Mouse (Mus musculus) hindbrain, embryonic 12.5 days (tissue): ENCODE data around the gene Rit1. TPM values are rescaled to one million over a fixed set of nuclear protein-coding genes. Genes with fewer than 3 reads are reported as not detected.
"Not testable (repeated sequence)": the region's sequence is repeated elsewhere in the genome, so short reads cannot be mapped to it uniquely, and the experiment has no call there.

Experiments used
- ATAC-seq: fragments of 200-750 bp; cut with Nextera tagmentation; 2 replicates; pipeline ENCODE4 v1.8.0; 2017; ENCODE audit warnings: moderate TSS enrichment; ENCODE audit not compliant: low FRiP score
- H3K27ac ChIP-seq: fragments of 300-500 bp; sonication (generic); 2 replicates; pipeline ENCODE4 v1.5.1; 2016; ENCODE audit warnings: mild to moderate bottlenecking
- H3K27me3 ChIP-seq: fragments of 300-500 bp; sonication (generic); 2 replicates; pipeline ENCODE4 v1.6.1; 2016; ENCODE audit warnings: mild to moderate bottlenecking
- H3K36me3 ChIP-seq: fragments of 300-500 bp; sonication (generic); 2 replicates; pipeline ENCODE4 v1.6.1; 2016; ENCODE audit warnings: mild to moderate bottlenecking
- H3K4me1 ChIP-seq: fragments of 300-500 bp; sonication (generic); 2 replicates; pipeline ENCODE4 v1.6.1; 2016
- H3K4me2 ChIP-seq: fragments of 300-500 bp; sonication (generic); replicated peaks from 2 replicates; pipeline ENCODE4 v1.6.1; 2016; ENCODE audit warnings: mild to moderate bottlenecking
- H3K4me3 ChIP-seq: fragments of 300-500 bp; sonication (generic); 2 replicates; pipeline ENCODE4 v1.5.1; 2016; ENCODE audit warnings: mild to moderate bottlenecking
- H3K9ac ChIP-seq: fragments of 300-500 bp; sonication (generic); 2 replicates; pipeline ENCODE4 v1.6.1; 2016; ENCODE audit warnings: mild to moderate bottlenecking, moderate library complexity
- H3K9me3 ChIP-seq: fragments of 300-500 bp; sonication (generic); replicated peaks from 2 replicates; pipeline ENCODE4 v1.6.1; 2016; ENCODE audit warnings: mild to moderate bottlenecking
- WGBS: fragments of 180-500 bp; shearing (Covaris S2); methylation state at CpG from one replicate; pipeline ENCODE4 v1.1.7; 2016; 5-methylcytosine and 5-hydroxymethylcytosine counted together
- polyA plus RNA-seq: library from polyadenylated mRNA; unstranded; fragments of >200 nt; fragmentation: Nextera tagmentation; extraction: Ambion mirVana; gene quantifications from 2 replicates; pipeline ENCODE4 v1.2.1, GENCODE M21; 2016

The Rit1 gene
- polyA plus RNA-seq, 1 experiment from 2014 or later, result 47.1 TPM

GRCm38 (mm10) chr3:88746139-88746870 is 29.7 kb downstream of the Rit1 start:
- peaks cover 86% of the 10 kb centered on the region for H3K36me3 ChIP-seq
- H3K9ac ChIP-seq, result no peak overlapping the region
- no peaks in the 10 kb centered on the region for H3K4me1 ChIP-seq
- H3K4me3 ChIP-seq, result no peak overlapping the region
- H3K4me2 ChIP-seq, result no peak overlapping the region
- peaks cover 25% of the 10 kb centered on the region for H3K9me3 ChIP-seq
- ATAC-seq, result no peak
- WGBS, result 93% methylated on average over 14 of the region's 15 CpGs
- no peak overlapping the region for H3K27ac ChIP-seq
- H3K27me3 ChIP-seq, result no peaks in the 10 kb centered on the region

- Histone ChIP-seq H3K9me3 (peaks cover 25% of the 10 kb centered on the region), H3K36me3 (peaks cover 86% of the 10 kb centered on the region), H3K4me1 (no peaks in the 10 kb centered on the region), H3K27ac (no peak overlapping the region), H3K27me3 (no peaks in the 10 kb centered on the region), H3K4me3 (no peak overlapping the region), H3K9ac (no peak overlapping the region), H3K4me2 (no peak overlapping the region)
- no peak for ATAC-seq
- 91% methylated on average over 4 of the region's 4 CpGs for WGBS
Measured at GRCm38 (mm10) chr3:88746871-88747231, 30.2 kb downstream of the Rit1 start.

DNA sequence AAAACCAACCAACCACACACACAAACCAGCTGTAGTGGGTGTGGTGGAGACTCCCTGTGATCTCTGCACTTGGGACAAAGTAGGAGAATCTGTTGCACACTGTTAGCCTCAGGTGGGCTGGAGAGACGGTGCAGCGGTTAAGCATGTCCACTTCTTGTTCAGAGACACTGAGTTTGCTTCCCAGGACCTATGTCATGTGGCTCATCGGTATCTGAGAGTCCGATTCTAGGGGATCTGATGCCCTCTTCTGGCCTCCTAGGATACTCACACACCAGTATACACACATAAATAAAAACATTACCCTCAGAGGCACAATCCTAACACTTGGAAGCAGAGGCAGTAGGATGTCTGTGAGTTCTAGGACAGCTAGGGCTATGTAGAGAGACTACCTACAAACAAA is 37.6 kb downstream of the Rit1 start:
- H3K9me3 ChIP-seq, result peaks cover 5% of the 10 kb centered on the region; the same call in 1 of the 2 replicates
- WGBS, result 82% methylated on average over 4 of the region's 4 CpGs
- H3K4me1 ChIP-seq, result peaks cover 36% of the 10 kb centered on the region
- H3K9ac ChIP-seq, result no peak overlapping the region
- ATAC-seq, result no peak
- H3K4me3 ChIP-seq, result no peak overlapping the region
- no peak overlapping the region for H3K4me2 ChIP-seq
- no peak overlapping the region for H3K27ac ChIP-seq
- peaks cover 79% of the 10 kb centered on the region for H3K36me3 ChIP-seq
- H3K27me3 ChIP-seq, result no peaks in the 10 kb centered on the region

DNA sequence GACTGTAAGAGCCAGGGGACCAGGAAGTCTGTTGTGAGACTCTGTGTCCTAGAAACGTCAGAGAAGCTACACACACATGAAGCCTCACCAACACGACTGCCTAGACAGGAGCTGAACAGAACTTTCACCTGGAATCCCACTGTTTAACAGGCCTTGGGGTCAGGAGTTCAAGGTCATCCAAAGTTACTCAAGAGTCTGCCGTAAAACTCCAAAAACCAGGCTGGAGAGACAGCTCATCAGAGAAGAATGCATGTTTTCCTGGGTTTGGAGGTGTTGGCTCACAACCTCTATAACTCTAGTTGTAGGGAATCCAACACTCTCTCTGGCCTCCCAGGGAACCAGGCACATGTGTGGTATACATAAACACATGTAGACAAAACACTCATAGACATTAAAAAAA is 38.9 kb downstream of the Rit1 start:
- ATAC-seq, result no peak
- Histone ChIP-seq H3K36me3 (peaks cover 79% of the 10 kb centered on the region), H3K27me3 (no peaks in the 10 kb centered on the region), H3K9ac (no peak overlapping the region), H3K9me3 (no peaks in the 10 kb centered on the region), H3K4me2 (no peak overlapping the region), H3K27ac (no peak overlapping the region), H3K4me3 (no peak overlapping the region), H3K4me1 (peaks cover 37% of the 10 kb centered on the region)
- WGBS, result 71% methylated on average over 3 of the region's 3 CpGs

- WGBS, result 34% methylated on average over 4 of the region's 4 CpGs
- no peaks in the 10 kb centered on the region for H3K9me3 ChIP-seq
- H3K9ac ChIP-seq, result peak overlapping the region; percentile 43
- H3K27ac ChIP-seq, result peak overlapping the region; percentile 92
- H3K36me3 ChIP-seq, result peaks cover 79% of the 10 kb centered on the region
- peak; percentile 47 for ATAC-seq
- H3K4me1 ChIP-seq, result peaks cover 37% of the 10 kb centered on the region
- H3K4me2 ChIP-seq, result peak overlapping the region; percentile 6; the same call in 1 of the 2 replicates
- no peak overlapping the region for H3K4me3 ChIP-seq
- no peaks in the 10 kb centered on the region for H3K27me3 ChIP-seq
Measured at GRCm38 (mm10) chr3:88756276-88756675, 39.6 kb downstream of the Rit1 start.

- Histone ChIP-seq H3K9me3 (no peaks in the 10 kb centered on the region), H3K27me3 (no peaks in the 10 kb centered on the region), H3K27ac (peak overlapping the region; percentile 92), H3K36me3 (peaks cover 79% of the 10 kb centered on the region), H3K9ac (peak overlapping the region; percentile 51), H3K4me2 (peak overlapping the region; percentile 31), H3K4me3 (no peak overlapping the region), H3K4me1 (peaks cover 43% of the 10 kb centered on the region)
- peak; percentile 86 for ATAC-seq
- 7% methylated on average over 5 of the region's 5 CpGs for WGBS
Measured at GRCm38 (mm10) chr3:88758045-88758500, 41.4 kb downstream of the Rit1 start.

GRCm38 (mm10) chr3:88761619-88762018 is 45.0 kb downstream of the Rit1 start:
- H3K27ac ChIP-seq, result no peak overlapping the region

DNA sequence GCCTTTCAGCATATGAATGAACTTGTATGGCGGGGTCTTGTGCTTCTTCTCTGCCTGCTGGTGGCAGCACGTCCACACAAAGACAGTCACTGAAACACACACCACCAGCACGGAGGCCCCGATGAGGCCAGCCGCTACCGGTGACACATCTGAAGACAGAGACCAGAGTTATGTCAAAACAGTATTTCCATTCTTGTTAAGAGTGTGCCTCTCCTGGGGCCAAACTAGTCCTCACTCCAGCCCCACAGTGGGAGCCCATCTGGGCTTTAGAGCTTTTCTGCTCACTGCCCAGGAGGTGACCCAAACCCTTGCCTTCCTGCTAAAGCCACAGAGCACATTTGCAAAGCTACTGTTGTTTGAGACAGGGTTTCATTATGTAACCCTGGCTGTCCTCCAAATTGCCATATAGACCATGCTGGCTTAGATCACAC is 45.8 kb downstream of the Rit1 start:
- no peaks in the 10 kb centered on the region for H3K27me3 ChIP-seq
- peak overlapping the region; percentile 48; the same call in 1 of the 2 replicates for H3K27ac ChIP-seq
- H3K4me3 ChIP-seq, result no peak overlapping the region
- no peak overlapping the region for H3K9ac ChIP-seq
- 50% methylated on average over 6 of the region's 6 CpGs for WGBS
- no peak overlapping the region for H3K4me2 ChIP-seq
- no peak for ATAC-seq
- H3K4me1 ChIP-seq, result peaks cover 23% of the 10 kb centered on the region
- H3K9me3 ChIP-seq, result no peaks in the 10 kb centered on the region
- peaks cover 56% of the 10 kb centered on the region for H3K36me3 ChIP-seq

More at GRCm38 (mm10) chr3:88761619-88762018, 45.0 kb downstream of the Rit1 start:
- no peaks in the 10 kb centered on the region for H3K9me3 ChIP-seq
- H3K9ac ChIP-seq, result no peak overlapping the region
- H3K36me3 ChIP-seq, result peaks cover 62% of the 10 kb centered on the region
- WGBS, result 95% methylated on average over 19 of the region's 19 CpGs
- no peak overlapping the region for H3K4me2 ChIP-seq
- peaks cover 30% of the 10 kb centered on the region for H3K4me1 ChIP-seq
- H3K27me3 ChIP-seq, result no peaks in the 10 kb centered on the region
- no peak overlapping the region for H3K4me3 ChIP-seq
- ATAC-seq, result no peak

- under 1% methylated on average over 21 of the region's 28 CpGs for WGBS
- not testable (repeated sequence) for H3K36me3 ChIP-seq
- ATAC-seq, result peak; percentile 86
Measured at GRCm38 (mm10) chr3:88771189-88771940, 54.7 kb downstream of the Rit1 start.

GRCm38 (mm10) chr3:88771941-88772280 is 55.3 kb downstream of the Rit1 start:
- not testable (repeated sequence) for H3K27me3 ChIP-seq, H3K36me3 ChIP-seq, H3K9me3 ChIP-seq, H3K4me1 ChIP-seq, ATAC-seq
- peak overlapping the region; percentile 53 for H3K4me3 ChIP-seq
- H3K27ac ChIP-seq, result peak overlapping the region; percentile 94
- peak overlapping the region; percentile 71 for H3K9ac ChIP-seq
- WGBS, result 9% methylated on average over 3 of the region's 6 CpGs
- peak overlapping the region; percentile 51 for H3K4me2 ChIP-seq

More at GRCm38 (mm10) chr3:88771189-88771940, 54.7 kb downstream of the Rit1 start:
- H3K4me1 ChIP-seq, H3K9me3 ChIP-seq, H3K27me3 ChIP-seq: not testable (repeated sequence)
- H3K4me2 ChIP-seq, result peak overlapping the region; percentile 51
- peak overlapping the region; percentile 53 for H3K4me3 ChIP-seq
- peak overlapping the region; percentile 94 for H3K27ac ChIP-seq
- H3K9ac ChIP-seq, result peak overlapping the region; percentile 71

DNA sequence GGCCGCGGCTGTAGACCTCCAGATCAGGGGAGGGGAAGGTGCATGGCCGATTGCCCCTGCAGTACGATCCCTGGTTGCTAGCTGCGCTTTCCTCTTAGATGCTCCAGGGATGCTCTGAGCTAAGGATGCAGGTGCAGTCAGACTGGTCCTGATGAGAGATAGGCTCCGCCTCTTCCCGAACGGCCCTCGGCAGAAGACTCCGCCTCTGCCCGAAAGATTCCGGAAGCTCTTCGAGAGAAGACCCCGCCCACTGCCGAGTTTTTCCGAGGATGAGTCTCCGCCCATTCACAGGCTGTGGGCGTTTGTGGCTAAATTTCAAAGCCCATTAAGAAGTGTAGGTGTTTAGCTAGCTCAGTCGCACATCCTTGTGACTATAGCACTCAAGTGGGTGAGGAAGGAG is 55.8 kb downstream of the Rit1 start:
- under 1% methylated on average over 19 of the region's 19 CpGs for WGBS
- not testable (repeated sequence) for H3K27me3 ChIP-seq, H3K36me3 ChIP-seq, H3K9ac ChIP-seq, H3K9me3 ChIP-seq, H3K4me1 ChIP-seq
- peak overlapping the region; percentile 53 for H3K4me3 ChIP-seq
- H3K27ac ChIP-seq, result 0 out of 2 replicates have a peak overlapping the region, but pooled peaks have one; percentile 60
- ATAC-seq, result peak; percentile 85
- peak overlapping the region; percentile 33 for H3K4me2 ChIP-seq

GRCm38 (mm10) chr3:88773163-88773562 is 56.5 kb downstream of the Rit1 start:
- 85% methylated on average over 6 of the region's 6 CpGs for WGBS
- H3K4me1 ChIP-seq, H3K27me3 ChIP-seq, H3K4me2 ChIP-seq, ATAC-seq, H3K9me3 ChIP-seq, H3K4me3 ChIP-seq, H3K9ac ChIP-seq, H3K27ac ChIP-seq, H3K36me3 ChIP-seq: not testable (repeated sequence)
